Mouse (Mus musculus): ENCODE measurements around the gene Zfp651.

Zfp651 gene

GRCm38 (mm10) chr9:121798887-121799520 is 39.9 kb downstream of the Zfp651 start:
- in situ Hi-C loops (cut with MboI; ENCODE audit: low pct_unique_long_range_greater_than_20kb in 1 of 2, low sequenced_read_pairs in 2 of 2, unreplicated experiment in 1 of 2), result no loop called here

GRCm38 (mm10) chr9:121802747-121803146 is 43.6 kb downstream of the Zfp651 start:
- in situ Hi-C loops (cut with MboI; ENCODE audit: low pct_unique_long_range_greater_than_20kb in 1 of 2, low sequenced_read_pairs in 2 of 2, unreplicated experiment in 1 of 2), result no loop called here

GRCm38 (mm10) chr9:121807546-121807945 is 48.4 kb downstream of the Zfp651 start:
- in situ Hi-C loops (cut with MboI; ENCODE audit: low pct_unique_long_range_greater_than_20kb in 1 of 2, low sequenced_read_pairs in 2 of 2, unreplicated experiment in 1 of 2), result no loop called here

- in situ Hi-C loops (cut with MboI; ENCODE audit: low pct_unique_long_range_greater_than_20kb in 1 of 2, low sequenced_read_pairs in 2 of 2, unreplicated experiment in 1 of 2), result no loop called here
Measured at GRCm38 (mm10) chr9:121807947-121808346, 48.8 kb downstream of the Zfp651 start.

- in situ Hi-C loops (cut with MboI; ENCODE audit: low pct_unique_long_range_greater_than_20kb in 1 of 2, low sequenced_read_pairs in 2 of 2, unreplicated experiment in 1 of 2), result no loop called here
Measured at GRCm38 (mm10) chr9:121808511-121808910, 49.4 kb downstream of the Zfp651 start.

- in situ Hi-C loops (cut with MboI; ENCODE audit: low pct_unique_long_range_greater_than_20kb in 1 of 2, low sequenced_read_pairs in 2 of 2, unreplicated experiment in 1 of 2), result no loop called here
Measured at GRCm38 (mm10) chr9:121810081-121810821, 51.1 kb downstream of the Zfp651 start.

- in situ Hi-C loops (cut with MboI; ENCODE audit: low pct_unique_long_range_greater_than_20kb in 1 of 2, low sequenced_read_pairs in 2 of 2, unreplicated experiment in 1 of 2), result no loop called here
Measured at GRCm38 (mm10) chr9:121815183-121815582, 56.1 kb downstream of the Zfp651 start.

GRCm38 (mm10) chr9:121819073-121819770 is 60.1 kb downstream of the Zfp651 start:
- in situ Hi-C loops (cut with MboI; ENCODE audit: low pct_unique_long_range_greater_than_20kb in 1 of 2, low sequenced_read_pairs in 2 of 2, unreplicated experiment in 1 of 2), result no loop called here

GRCm38 (mm10) chr9:121819771-121820471 is 60.8 kb downstream of the Zfp651 start:
- in situ Hi-C loops (cut with MboI; ENCODE audit: low pct_unique_long_range_greater_than_20kb in 1 of 2, low sequenced_read_pairs in 2 of 2, unreplicated experiment in 1 of 2), result loop anchor here in 1 of 2 experiments (10.0 kb wide), 1 partner anchor 335 kb away; no protein-coding TSS in a partner anchor

GRCm38 (mm10) chr9:121820765-121821164 is 61.6 kb downstream of the Zfp651 start:
- in situ Hi-C loops (cut with MboI; ENCODE audit: low pct_unique_long_range_greater_than_20kb in 1 of 2, low sequenced_read_pairs in 2 of 2, unreplicated experiment in 1 of 2), result loop anchor here in 1 of 2 experiments (10.0 kb wide), 1 partner anchor 336 kb away; no protein-coding TSS in a partner anchor

All from mouse embryonic stem cell (cell line).